Mouse (Mus musculus): ENCODE results near the gene Egln3. TPM values are rescaled to one million over a fixed set of nuclear protein-coding genes. Genes with fewer than 3 reads are reported as not detected.

The Egln3 gene
- total RNA-seq, 2 experiments from 2014 or later, result 2.6 to 13.6 TPM

DNA sequence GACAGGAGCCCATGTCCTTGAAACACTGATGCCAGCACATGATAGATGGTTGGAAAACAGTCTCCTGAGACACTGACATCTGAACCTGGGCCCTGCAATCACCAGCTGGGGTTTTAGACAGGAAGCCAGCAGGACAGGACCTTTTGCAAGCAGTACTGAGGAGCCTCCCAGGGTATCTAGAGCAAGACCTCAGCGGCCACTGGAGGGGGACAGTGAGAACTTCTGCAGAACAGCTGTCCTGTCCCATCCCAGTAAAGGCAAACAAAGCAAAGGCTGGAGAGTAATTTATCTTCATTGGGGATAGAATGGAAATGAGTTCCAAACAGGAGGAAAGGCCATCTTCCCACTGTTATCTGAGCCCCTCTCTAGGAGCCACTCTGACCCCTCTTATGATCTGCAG, 1.5 kb upstream of the Egln3 start:
- ATAC-seq (replicated peaks; ENCODE audit: low FRiP score, poor library complexity, severe bottlenecking), result no peak

DNA sequence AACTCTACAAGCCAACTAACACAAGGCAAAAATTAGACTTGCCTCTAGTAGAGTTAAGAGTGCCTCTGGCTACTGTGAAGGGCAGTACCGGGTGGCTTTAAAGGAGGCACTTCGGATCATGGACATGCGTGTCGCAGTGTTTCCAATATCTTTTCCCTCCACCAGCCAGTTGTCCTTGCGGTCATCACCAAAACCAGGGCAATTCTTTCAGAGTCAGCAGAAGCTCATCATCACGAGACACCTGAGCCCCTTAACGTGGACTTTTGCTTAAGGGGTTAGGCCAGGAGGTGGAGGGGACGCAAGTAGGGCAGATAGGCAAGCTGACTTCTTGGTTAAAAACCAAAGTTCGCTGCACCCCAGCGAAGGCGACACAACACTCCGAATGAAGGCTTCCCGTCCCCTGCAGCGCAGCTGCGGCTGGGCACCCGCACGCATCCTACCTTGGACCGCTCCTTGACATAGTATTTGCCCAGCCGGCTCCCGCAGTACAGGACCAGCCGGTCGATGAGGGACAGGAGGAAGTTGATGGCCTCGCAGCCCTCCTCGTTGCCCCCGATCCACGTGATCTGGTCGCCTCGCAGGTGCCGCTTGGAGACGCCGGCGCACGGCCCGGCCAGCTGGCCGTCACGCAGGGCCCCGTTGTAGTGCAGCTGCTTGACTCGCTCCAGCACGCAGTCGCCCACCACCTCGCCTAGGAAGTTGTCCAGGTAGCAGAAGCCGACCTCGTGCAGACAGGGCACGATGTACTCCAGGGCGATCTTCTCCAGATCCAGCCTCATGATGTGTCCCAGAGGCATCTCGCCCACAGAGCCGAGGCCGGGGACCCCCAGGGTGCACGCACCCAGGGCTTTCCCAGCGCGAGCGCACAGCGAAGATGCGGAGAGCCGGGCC, 650 bp downstream of the Egln3 start:
- no peak for ATAC-seq (replicated peaks; ENCODE audit: low FRiP score, poor library complexity, severe bottlenecking)

DNA sequence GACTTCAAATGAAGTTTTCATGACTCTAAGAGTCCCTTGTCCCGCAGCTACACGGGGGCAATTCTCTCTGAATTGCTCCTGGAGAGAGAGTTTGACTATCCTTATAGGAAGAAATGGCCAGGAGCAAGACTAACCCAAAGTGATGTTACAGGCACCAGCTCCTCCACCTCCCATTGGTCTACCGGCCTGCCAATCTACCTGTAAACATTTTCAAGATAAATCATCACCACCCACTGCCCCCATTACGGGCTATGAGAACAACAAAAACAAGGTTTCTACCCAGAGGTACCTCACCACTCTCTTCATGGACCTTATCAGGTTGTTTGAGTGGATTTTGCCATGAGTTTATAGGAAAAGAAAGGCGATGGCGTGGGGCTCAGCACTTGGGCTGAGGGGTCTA, 1.4 kb downstream of the Egln3 start:
- no peak for ATAC-seq (replicated peaks; ENCODE audit: low FRiP score, poor library complexity, severe bottlenecking)

DNA sequence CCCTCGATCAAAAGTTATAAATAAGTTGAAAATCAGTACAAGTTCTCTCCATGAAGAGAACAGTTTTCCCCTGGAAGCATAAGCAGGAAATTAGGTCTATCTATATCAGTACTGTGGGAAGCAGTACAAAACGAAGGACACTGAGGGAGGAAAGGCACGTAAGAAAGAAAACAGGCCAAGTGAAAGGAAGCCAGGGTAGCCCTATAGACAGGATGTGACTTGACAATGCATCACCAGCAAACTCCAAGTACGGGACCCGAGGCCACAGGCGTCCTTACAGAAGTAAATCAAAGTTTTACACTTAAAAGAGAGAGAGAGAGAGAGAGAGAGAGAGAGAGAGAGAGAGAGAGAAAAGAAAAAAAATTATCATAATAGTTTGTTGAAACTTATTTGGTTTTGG, 2.8 kb downstream of the Egln3 start:
- ATAC-seq (replicated peaks; ENCODE audit: low FRiP score, poor library complexity, severe bottlenecking), result no peak

DNA sequence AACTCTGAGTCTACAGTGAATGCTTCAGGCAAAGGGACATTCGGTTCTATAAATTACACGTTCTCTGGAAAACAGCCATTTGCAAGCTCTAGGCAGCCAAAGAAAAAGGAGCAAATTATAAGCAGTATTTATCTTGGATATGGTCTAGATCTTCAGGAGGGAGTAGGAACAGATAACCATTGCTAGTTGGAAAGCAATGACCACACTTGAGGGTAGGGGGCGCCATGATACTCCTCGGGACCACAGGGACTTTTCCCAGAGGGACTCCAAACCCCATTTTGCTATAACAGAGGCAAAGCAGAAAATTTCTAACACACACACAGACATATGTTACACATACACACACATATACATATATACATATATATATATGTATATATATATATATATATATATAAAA, 3.5 kb downstream of the Egln3 start:
- ATAC-seq (replicated peaks; ENCODE audit: low FRiP score, poor library complexity, severe bottlenecking), result no peak

DNA sequence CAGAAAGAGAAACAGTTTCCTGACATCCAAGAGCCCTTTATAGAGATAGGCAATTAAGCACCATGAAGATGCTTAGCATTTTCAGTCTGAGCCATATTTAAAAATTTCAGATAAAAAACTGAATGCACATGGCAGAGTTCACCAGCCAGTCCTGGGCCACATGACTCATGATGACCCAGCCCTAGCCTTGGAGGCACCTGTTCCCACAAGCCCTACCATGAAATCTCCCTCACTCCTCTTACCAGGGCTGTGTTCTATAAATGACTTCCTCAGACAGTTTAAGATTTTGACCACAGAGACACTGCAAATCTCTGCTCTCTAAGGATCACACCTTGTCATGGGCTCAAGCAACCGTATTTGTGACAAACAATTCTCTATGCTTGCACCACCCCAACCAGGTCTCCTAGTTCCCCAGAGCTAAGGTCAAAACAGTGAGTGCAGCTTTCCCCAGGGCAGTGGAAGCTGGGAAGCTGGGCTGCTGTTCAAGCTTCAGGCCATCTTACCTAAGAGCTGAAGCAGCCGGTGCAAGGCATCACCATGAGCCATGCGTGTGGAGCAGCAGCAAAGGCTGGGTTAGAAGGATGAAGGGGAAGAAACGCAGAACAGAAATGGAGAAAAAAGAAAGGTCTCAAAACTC, 5.3 kb downstream of the Egln3 start:
- ATAC-seq (replicated peaks; ENCODE audit: low FRiP score, poor library complexity, severe bottlenecking), result no peak

DNA sequence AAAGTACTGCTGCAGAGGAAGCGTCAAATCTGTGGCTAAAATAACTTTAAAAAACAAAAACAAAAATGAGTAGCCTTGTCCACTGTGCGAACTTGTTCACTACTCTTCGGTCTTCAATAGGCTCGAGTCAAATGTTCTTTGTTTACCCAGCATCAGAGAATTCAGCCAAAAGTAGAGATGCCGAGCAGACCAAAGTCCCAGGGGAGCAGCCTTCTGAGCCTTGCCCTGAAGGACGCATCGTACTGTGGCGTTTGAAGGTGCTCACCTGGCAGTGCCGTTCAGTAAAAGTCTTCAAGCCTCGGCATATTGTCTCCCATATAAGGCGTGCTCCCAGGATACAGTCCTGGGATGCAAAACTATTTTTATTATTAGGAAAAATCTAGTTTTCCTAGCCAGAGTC, 5.8 kb downstream of the Egln3 start:
- ATAC-seq (replicated peaks; ENCODE audit: low FRiP score, poor library complexity, severe bottlenecking), result no peak

DNA sequence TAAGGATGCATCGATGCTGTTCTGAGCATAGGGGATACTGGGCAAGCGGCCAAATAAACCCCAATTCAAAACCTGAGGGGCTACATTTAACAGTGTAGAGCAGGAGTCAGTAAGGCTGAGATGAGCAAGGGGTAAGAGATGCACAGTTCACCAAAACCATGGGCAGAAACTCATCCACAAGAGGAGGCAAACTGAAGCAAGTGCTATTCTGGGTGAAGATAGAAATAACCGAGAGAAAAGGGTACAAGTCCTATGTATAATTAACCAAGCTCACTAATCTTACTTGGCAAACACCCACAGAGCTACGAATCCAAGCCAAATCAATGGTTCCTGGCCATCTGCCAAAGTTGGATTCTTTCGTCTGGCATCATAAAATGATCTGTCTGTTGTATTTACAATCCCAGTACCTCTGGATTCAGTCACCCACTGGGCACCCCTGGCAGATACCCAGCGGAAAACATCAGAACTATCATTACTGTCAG, 6.3 kb downstream of the Egln3 start:
- ATAC-seq (replicated peaks; ENCODE audit: low FRiP score, poor library complexity, severe bottlenecking), result no peak

DNA sequence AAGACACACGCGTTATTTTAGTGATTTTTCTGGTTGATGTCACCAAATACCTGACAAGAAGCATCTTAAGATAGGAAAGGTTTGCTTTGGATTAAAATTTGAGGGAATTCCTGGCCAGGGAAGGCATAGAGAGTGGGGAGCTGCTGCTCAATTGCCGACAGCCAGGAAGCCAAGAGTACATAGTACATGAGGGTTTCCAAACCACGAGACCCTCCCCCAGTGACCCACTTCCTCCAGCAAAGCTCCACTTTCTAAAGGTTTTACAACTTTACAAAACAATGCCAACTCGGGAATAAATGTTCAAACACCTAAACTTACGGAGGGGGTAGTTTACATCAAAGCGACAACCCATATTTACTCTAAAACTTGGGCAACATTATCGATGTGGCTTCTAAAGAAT, 6.8 kb downstream of the Egln3 start:
- ATAC-seq (replicated peaks; ENCODE audit: low FRiP score, poor library complexity, severe bottlenecking), result no peak

DNA sequence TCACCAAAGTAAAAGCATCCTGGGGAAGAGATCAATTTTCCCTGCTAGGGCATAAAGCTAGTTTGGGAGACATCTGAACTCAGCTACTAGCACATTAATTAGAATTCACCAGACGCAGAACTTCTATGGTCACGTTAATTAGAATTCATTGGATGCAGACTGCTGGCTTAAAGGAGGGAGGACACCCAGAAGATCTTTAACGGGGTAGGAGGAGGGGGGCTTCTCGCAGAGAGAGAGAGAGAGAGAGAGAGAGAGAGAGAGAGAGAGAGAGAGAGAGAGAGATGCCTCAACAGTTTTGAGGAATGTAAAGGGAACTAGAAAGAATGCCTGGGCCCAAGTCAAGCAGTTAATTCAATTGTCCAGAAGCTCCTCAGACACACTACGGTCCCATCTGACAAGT, 9.5 kb downstream of the Egln3 start:
- no peak for ATAC-seq (replicated peaks; ENCODE audit: low FRiP score, poor library complexity, severe bottlenecking)

DNA sequence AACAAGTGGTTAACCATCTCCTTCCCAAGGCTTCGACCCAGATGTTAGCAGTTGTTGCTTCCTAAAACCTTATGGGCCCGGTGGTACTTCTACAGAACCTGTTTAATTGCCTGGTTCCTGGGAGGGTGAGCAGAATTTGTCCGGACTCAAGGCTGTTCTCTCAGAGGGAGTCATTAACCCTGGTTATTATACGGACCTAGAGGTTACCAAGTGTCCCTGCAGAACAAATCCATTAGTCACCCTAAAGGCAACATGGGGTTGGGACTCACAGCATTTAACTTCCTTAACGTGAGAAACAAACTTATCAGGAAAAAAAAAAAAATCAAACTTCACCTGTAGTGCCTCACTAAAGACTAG, 11.4 kb downstream of the Egln3 start:
- no peak for ATAC-seq (replicated peaks; ENCODE audit: low FRiP score, poor library complexity, severe bottlenecking)

DNA sequence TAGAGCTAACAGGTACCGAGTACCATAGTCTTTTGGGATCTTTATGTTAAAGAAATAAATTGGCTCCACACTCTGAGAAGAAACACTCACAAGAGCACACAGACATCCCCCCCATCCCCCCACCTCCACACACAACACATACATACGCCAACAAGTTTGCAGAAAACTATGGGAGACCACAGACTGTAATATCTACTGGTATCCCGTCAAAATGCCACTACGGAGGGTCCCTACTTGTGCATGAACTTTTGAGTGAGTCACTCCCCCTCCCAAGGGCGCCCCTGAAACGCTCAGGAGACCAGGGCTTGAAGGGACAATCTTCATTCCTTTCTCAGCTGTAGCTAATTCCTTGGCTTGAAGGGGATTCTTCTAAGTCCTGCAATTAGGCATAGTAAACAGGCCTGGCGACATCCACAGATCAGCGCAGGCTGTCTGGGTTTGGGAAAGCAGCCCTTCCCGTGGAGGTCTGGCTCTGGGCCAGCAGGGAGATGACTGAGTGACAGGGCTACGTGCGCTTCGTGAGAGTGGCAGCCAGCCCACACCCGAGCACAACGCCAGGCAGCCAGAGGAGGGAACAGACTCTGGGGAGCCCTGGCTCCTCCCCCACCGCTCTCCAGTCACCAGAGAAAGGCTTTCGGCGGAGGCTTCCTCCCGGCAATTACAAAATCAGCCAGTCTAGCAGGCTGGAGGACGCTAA, 11.9 kb downstream of the Egln3 start:
- no peak for ATAC-seq (replicated peaks; ENCODE audit: low FRiP score, poor library complexity, severe bottlenecking)

DNA sequence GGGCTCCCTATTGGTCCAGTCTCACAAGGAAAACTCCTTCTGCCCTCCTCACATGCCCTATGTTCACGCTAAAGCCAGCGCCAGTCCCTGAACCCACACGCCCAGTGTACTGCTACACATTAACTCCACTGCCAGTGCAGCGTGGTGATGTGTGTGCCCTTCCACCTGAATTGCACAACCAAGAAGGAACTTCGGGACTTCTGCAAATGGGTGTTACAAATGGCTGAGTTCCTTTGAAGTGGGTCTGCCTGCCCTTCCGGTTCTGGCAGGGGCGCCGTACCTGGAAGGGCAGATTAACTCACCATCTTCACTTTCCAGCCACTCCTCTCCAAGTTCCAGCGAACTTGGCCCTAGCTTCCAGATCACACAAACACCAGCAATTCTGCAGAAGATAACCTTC, 12.5 kb downstream of the Egln3 start:
- no peak for ATAC-seq (replicated peaks; ENCODE audit: low FRiP score, poor library complexity, severe bottlenecking)

DNA sequence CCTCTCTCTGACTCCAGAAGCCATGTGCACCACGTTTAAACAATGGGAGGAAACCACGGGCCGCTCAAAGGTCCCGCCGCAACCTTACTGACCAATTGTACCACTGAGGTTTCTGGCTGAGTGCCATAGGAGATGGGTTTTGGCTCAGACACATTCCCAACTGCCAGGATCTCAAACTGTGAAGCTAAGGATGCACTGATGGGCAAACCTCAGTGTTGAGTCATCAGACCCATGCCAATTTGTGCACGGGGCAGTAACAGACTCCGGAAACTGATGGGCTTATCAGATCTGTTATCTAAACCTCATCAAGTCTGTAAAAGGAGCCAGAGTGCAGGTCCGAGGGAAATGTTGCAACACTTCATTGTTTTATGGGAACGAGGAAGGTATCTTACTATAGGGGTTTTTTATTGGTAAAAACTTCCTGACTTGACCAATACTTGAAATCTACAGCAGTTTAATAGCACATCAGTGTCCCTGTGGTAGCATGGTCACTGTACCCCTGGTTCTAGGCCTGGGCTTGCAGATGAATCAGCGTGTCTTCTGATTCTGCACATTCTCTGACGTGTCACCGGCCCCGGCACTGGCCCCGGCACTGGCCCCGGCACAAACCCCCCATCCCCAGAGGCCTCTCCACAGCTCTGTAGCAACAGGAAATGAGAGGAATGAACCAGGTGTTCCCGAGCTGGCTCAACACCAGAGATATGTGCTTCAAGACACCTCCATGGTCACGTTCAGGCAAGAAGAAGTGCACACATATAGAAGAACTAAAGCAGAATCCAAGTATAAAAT, 15.7 kb downstream of the Egln3 start:
- ATAC-seq (replicated peaks; ENCODE audit: low FRiP score, poor library complexity, severe bottlenecking), result no peak

DNA sequence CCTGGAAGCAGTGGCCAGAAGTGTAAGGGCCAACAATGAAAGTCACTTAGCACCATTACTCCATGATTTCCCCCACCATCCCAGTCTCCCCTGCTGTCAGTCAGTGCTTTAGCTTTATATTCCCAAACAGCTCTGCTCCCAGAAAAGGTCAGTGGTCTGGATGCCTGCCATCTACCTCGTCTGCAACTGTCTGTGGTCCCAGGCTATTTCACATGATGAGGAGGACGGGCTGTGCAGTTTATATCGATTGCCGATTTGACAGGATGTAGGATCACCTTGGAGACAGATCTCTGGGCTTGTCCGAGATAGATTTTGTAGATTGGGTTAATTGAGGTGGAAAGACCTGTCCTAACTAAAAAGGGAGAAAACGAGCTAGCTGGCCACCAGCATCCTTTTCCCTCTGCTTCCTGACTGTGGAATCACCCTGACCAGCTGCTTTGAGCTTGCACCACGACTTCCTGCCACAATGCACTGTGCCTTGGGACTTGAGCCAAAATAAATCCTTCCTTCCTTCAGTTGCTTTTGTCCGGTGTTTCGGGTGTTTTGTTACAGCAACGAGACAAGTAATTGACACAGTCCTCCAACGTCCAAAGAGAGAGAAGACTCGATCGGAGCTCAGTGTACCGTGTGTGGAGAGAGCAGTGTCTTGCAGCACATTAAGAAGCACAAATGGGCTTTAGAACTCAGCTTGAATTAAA, 16.6 kb downstream of the Egln3 start:
- no peak for ATAC-seq (replicated peaks; ENCODE audit: low FRiP score, poor library complexity, severe bottlenecking)

DNA sequence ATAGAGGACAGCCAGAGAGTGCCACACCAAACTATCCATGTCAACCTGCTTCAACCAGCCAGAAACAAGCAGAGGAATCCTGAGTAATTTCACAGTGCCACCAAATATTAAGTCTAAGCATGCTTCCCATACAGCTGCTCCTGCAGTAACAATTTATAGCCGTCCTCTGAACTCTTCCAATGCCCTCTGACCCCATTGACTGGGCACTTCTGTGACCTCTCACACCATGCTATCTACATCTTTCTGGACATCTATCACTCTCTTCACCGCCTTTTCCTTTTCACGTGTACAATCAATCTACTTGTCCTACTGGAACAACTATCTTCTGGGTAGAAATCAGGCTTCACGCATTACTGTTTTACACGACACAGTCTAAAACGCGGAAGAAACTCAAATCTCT, 19.4 kb downstream of the Egln3 start:
- no peak for ATAC-seq (replicated peaks; ENCODE audit: low FRiP score, poor library complexity, severe bottlenecking)

DNA sequence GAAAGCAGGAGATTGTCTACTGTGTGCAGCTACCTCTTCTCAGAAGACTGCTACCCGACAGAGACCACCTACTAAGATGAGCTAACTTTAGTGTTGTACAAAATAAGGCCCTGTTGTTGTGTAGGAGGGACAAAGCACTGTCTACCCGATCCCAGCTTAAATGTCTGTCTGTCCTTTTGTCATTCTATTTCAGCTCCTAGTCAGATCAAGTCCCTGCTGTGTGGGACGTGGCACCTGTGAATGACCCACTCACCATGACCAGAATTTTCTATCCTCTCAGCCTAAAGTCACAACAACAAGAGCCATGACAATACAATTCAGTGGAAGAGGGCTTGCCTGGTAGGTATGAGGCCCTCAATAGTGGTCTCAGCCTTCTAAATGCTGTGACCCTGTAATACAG, 25.3 kb downstream of the Egln3 start:
- no peak for ATAC-seq (replicated peaks; ENCODE audit: low FRiP score, poor library complexity, severe bottlenecking)

DNA sequence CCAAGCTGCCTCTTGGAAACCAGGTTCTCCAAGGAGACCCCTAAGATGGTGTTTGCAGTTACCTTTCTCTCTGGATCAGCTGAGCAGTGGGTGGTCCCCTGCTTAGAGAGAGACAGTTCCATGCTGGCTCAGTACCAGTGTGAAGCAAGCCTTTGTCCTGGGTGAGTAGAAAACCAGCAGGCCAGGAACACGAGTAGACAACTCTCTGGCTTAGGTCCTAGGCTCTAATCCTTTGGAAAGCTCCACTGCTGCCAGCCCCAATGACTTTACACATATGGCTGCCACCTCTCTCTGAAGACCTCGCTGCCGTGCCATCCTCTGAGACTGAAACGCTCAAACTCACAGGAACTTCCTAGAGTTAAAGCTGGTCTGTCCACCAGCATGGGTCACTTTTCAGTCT, 34.9 kb downstream of the Egln3 start:
- no peak for ATAC-seq (replicated peaks; ENCODE audit: low FRiP score, poor library complexity, severe bottlenecking)

DNA sequence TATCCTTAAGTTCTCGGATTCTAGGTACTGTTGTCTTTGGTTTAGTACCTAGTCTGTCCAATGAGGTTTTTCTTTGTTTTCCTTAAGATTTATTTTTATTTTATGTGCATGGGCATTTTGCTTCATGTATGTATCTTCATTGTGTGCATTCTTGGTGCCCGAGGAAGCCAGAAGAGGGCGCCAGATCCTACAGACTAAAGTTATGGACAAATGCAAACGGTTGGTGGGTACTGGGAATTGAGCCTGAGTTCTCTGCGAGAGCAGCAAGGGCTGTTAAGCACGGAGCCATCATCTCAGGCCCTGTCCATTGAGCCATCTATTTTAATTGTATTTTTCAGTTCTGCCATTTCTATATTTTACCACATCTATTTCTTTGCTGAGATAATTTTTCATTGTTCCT, 35.9 kb downstream of the Egln3 start:
- no peak for ATAC-seq (replicated peaks; ENCODE audit: low FRiP score, poor library complexity, severe bottlenecking)

DNA sequence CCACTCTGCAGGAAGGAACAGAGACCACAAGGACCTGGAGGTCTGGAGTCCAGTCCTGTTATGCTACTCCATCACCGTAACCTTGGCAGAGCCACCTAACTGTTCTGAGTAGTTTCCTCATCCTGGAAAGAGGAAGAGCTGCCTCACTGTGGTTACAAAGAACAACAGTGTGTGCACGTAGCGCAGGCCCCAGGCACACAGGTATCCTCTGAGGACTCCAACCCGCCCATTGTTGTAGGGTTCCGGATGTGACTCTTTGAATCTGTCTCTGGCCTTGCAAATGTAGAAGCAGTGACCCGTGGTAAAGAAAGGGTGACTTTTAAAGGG, 39.0 kb downstream of the Egln3 start:
- no peak for ATAC-seq (replicated peaks; ENCODE audit: low FRiP score, poor library complexity, severe bottlenecking)
